In the genomic region with DNA sequence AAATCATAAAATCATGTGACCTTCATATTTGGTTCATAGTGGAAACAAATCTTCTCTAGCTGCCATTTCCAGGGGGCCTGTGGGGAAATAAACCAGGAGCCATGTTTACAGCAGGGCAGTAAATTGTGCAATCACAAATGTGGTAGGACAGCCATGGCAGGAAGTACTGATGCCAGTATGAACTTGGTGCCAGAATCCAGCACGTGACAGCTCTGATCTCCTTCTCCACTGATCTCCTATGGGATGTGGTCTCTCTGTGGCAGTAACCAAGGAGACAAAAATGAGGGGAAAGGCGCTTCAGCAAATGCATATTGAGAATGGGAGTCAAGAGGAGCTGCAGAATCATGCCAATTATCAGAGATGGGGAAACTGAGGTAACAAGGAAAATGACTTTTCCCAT, we compare ENCODE assay signal across 28 mouse cellular contexts.
DNase-seq lines count a peak whose midpoint lies in the region; ATAC-seq and TF ChIP-seq lines count a peak whose summit lies in the region.
"Had no signal": no experiment of that assay in that cellular context is flagged by ENCODE, and none has a peak within 500 bp of the region (broad histone marks: within the 10 kb centered on the region; RNA-seq: fewer than 3 reads in every experiment).

No protein-coding gene starts in this region.

- no peak for TF ChIP-seq CTCF in hindbrain, postnatal 0 days (IDR thresholded peaks at IDR 0.05; ENCODE audit: low read depth)

- H3K27ac ChIP-seq in hindbrain, postnatal 0 days: no peak overlapping the region
- no peak overlapping the region for H3K27ac ChIP-seq in hindbrain, embryonic 10.5 days
- no peak overlapping the region for H3K27ac ChIP-seq in neural tube, embryonic 14.5 days (ENCODE audit: low read depth, low read length)
- H3K27ac ChIP-seq in neural tube, embryonic 15.5 days (replicated peaks): no peak overlapping the region
- H3K27ac ChIP-seq: embryonic facial prominence, embryonic 10.5 days; embryonic facial prominence, embryonic 13.5 days; forebrain, embryonic 12.5 days; forebrain, embryonic 15.5 days; gastrocnemius, adult 2 months; heart, embryonic 15.5 days; hindbrain, embryonic 14.5 days had no signal

- intact Hi-C loops in gastrocnemius, postnatal 36 days (cut with DNase I): no loop called here

- H3K4me2 ChIP-seq in hindbrain, postnatal 0 days (ENCODE audit: low read depth, low read length): no peak overlapping the region
- no peak overlapping the region for H3K4me2 ChIP-seq in neural tube, embryonic 14.5 days (ENCODE audit: low read depth, low read length)
- H3K4me2 ChIP-seq in neural tube, embryonic 15.5 days: no peak overlapping the region
- H3K4me2 ChIP-seq: embryonic facial prominence, embryonic 13.5 days; forebrain, embryonic 12.5 days; forebrain, embryonic 15.5 days; heart, embryonic 12.5 days; heart, embryonic 15.5 days; hindbrain, embryonic 14.5 days had no signal

- no peak overlapping the region for H3K4me3 ChIP-seq in hindbrain, postnatal 0 days (ENCODE audit: low read length)
- no peak overlapping the region for H3K4me3 ChIP-seq in hindbrain, embryonic 10.5 days
- H3K4me3 ChIP-seq in neural tube, embryonic 14.5 days (ENCODE audit: low read depth, low read length): no peak overlapping the region
- H3K4me3 ChIP-seq in neural tube, embryonic 15.5 days (replicated peaks): no peak overlapping the region
- H3K4me3 ChIP-seq: embryonic facial prominence, embryonic 10.5 days; embryonic facial prominence, embryonic 13.5 days; erythroblast, embryonic 14.5 days; forebrain, embryonic 12.5 days; forebrain, embryonic 15.5 days; gastrocnemius, adult 2 months; heart, embryonic 12.5 days; heart, embryonic 15.5 days had no signal

- no peaks in the 10 kb centered on the region for H3K4me1 ChIP-seq in hindbrain, postnatal 0 days (ENCODE audit: insufficient read depth, low read length)
- H3K4me1 ChIP-seq in hindbrain, embryonic 10.5 days (replicated peaks): no peaks in the 10 kb centered on the region
- H3K4me1 ChIP-seq in neural tube, embryonic 14.5 days (ENCODE audit: control insufficient read depth, insufficient read depth, low read length): no peaks in the 10 kb centered on the region
- no peaks in the 10 kb centered on the region for H3K4me1 ChIP-seq in neural tube, embryonic 15.5 days
- H3K4me1 ChIP-seq: embryonic facial prominence, embryonic 10.5 days; forebrain, embryonic 12.5 days; forebrain, embryonic 15.5 days had no signal

- no peaks in the 10 kb centered on the region for H3K27me3 ChIP-seq in hindbrain, postnatal 0 days (ENCODE audit: insufficient read depth, low read length)
- no peaks in the 10 kb centered on the region for H3K27me3 ChIP-seq in hindbrain, embryonic 10.5 days (ENCODE audit: insufficient read depth, poor library complexity, severe bottlenecking)
- H3K27me3 ChIP-seq in neural tube, embryonic 14.5 days (ENCODE audit: control insufficient read depth, insufficient read depth, low read length): no peaks in the 10 kb centered on the region
- no peaks in the 10 kb centered on the region for H3K27me3 ChIP-seq in neural tube, embryonic 15.5 days (replicated peaks)
- H3K27me3 ChIP-seq: embryonic facial prominence, embryonic 13.5 days; forebrain, embryonic 12.5 days; forebrain, embryonic 15.5 days; heart, embryonic 12.5 days; heart, embryonic 15.5 days had no signal

- ATAC-seq in hindbrain, postnatal 0 days: no peak
- peak; percentile 41; the same call in 1 of the 2 replicates for ATAC-seq in neural tube, embryonic 14.5 days (ENCODE audit: low read depth)
- ATAC-seq in neural tube, embryonic 15.5 days (ENCODE audit: low FRiP score): no peak
- ATAC-seq: activated CD4-positive, CD25-positive, alpha-beta regulatory T cell, adult 4 months; forebrain, embryonic 15.5 days had no signal

- DNase-seq in cerebellum, postnatal 10 days: peak; percentile 67 to 69
- no peak for DNase-seq in cerebellum, adult 9-10 months
- DNase-seq in hindbrain, postnatal 0 days (ENCODE audit: low spot score): peak; percentile 18
- no peak for DNase-seq in hindbrain, embryonic 10.5 days (ENCODE audit: low spot score)
- no peak for DNase-seq in gastrocnemius, postnatal 36 days
- DNase-seq: adrenal gland, postnatal 25 days; cerebellum, adult 11 months; cerebellum, adult 8-10 months; cerebellum, postnatal 36 days; embryo, embryonic 11 days; gastrocnemius, adult 2 months; gastrocnemius, postnatal 14 days; heart, adult 18-20 months; heart, postnatal 10 days; heart, postnatal 36 days; kidney, adult 11 months; kidney, adult 8-10 months had no signal

- 49% methylated on average over 2 of the region's 2 CpGs for WGBS in hindbrain, postnatal 0 days
- 82% methylated on average over 2 of the region's 2 CpGs for WGBS in hindbrain, embryonic 10.5 days
- WGBS in neural tube, embryonic 14.5 days: 80% methylated on average over 2 of the region's 2 CpGs
- WGBS in neural tube, embryonic 15.5 days: 66% methylated on average over 2 of the region's 2 CpGs

- H3K9me3 ChIP-seq in hindbrain, postnatal 0 days (ENCODE audit: low read length): no peaks in the 10 kb centered on the region
- no peaks in the 10 kb centered on the region for H3K9me3 ChIP-seq in hindbrain, embryonic 10.5 days
- H3K9me3 ChIP-seq in neural tube, embryonic 14.5 days (ENCODE audit: control insufficient read depth, low read length): no peaks in the 10 kb centered on the region
- no peaks in the 10 kb centered on the region for H3K9me3 ChIP-seq in neural tube, embryonic 15.5 days (replicated peaks)
- H3K9me3 ChIP-seq: embryonic facial prominence, embryonic 10.5 days; embryonic facial prominence, embryonic 13.5 days; forebrain, embryonic 12.5 days; forebrain, embryonic 15.5 days; heart, embryonic 12.5 days; heart, embryonic 15.5 days had no signal

- H3K9ac ChIP-seq in hindbrain, postnatal 0 days (replicated peaks; ENCODE audit: low read length): no peak overlapping the region
- no peak overlapping the region for H3K9ac ChIP-seq in neural tube, embryonic 14.5 days (replicated peaks; ENCODE audit: low read depth, low read length)
- H3K9ac ChIP-seq in neural tube, embryonic 15.5 days (replicated peaks): no peak overlapping the region
- H3K9ac ChIP-seq: embryonic facial prominence, embryonic 13.5 days; forebrain, embryonic 12.5 days; forebrain, embryonic 15.5 days; heart, embryonic 12.5 days; heart, embryonic 15.5 days; hindbrain, embryonic 14.5 days had no signal

- H3K36me3 ChIP-seq in hindbrain, postnatal 0 days (ENCODE audit: insufficient read depth, low read length): no peaks in the 10 kb centered on the region
- H3K36me3 ChIP-seq in hindbrain, embryonic 10.5 days: no peaks in the 10 kb centered on the region
- H3K36me3 ChIP-seq in neural tube, embryonic 14.5 days (ENCODE audit: control insufficient read depth, insufficient read depth, low read length): no peaks in the 10 kb centered on the region
- H3K36me3 ChIP-seq in neural tube, embryonic 15.5 days: no peaks in the 10 kb centered on the region
- H3K36me3 ChIP-seq: embryonic facial prominence, embryonic 10.5 days; embryonic facial prominence, embryonic 13.5 days; forebrain, embryonic 12.5 days; forebrain, embryonic 15.5 days; heart, embryonic 12.5 days; heart, embryonic 15.5 days had no signal

Comparison
In these comparisons a context has a peak if more than half of its experiments do, and no peak if none do; other contexts are left out.
1. DNase-seq: peak in cerebellum, postnatal 10 days (2 of 2) and hindbrain, postnatal 0 days (single experiment); none in cerebellum, adult 9-10 months (single experiment), hindbrain, embryonic 10.5 days (single experiment) and gastrocnemius, postnatal 36 days (0 of 2).